Mouse (Mus musculus) frontal cortex, postnatal 14 days (tissue): ENCODE data around the gene Itpr1.

Experiments
- DNase-seq, 2 experiments: peaks; one replicate each; pipeline ENCODE4 v3.0.0; 2022; ENCODE audit warnings: low spot score in 2 of 2

The Itpr1 gene

GRCm38 (mm10) chr6:108468226-108468825 is 255.4 kb downstream of the Itpr1 start:
- no peak for DNase-seq

GRCm38 (mm10) chr6:108471878-108472277 is 259.0 kb downstream of the Itpr1 start:
- DNase-seq, result no peak

- DNase-seq, result no peak
These were observed 259.9 kb downstream of the Itpr1 start for GRCm38 (mm10) chr6:108472748-108473147.

- DNase-seq, result no peak
These were observed 263.9 kb downstream of the Itpr1 start for GRCm38 (mm10) chr6:108476797-108477235.

- no peak for DNase-seq
These were observed 264.7 kb downstream of the Itpr1 start for GRCm38 (mm10) chr6:108477602-108478001.

- no peak for DNase-seq
These were observed 268.3 kb downstream of the Itpr1 start for GRCm38 (mm10) chr6:108481190-108481589.

GRCm38 (mm10) chr6:108482464-108482863 is 269.6 kb downstream of the Itpr1 start:
- no peak for DNase-seq

- DNase-seq, result no peak
These were observed 273.5 kb downstream of the Itpr1 start for GRCm38 (mm10) chr6:108486212-108486992.

- DNase-seq, result no peak
These were observed 274.5 kb downstream of the Itpr1 start for GRCm38 (mm10) chr6:108487300-108487835.

GRCm38 (mm10) chr6:108488250-108488649 is 275.4 kb downstream of the Itpr1 start:
- no peak for DNase-seq

GRCm38 (mm10) chr6:108491969-108492368 is 279.1 kb downstream of the Itpr1 start:
- DNase-seq, result no peak

GRCm38 (mm10) chr6:108493753-108494152 is 280.9 kb downstream of the Itpr1 start:
- no peak for DNase-seq

GRCm38 (mm10) chr6:108494185-108494804 is 281.4 kb downstream of the Itpr1 start:
- DNase-seq, result no peak

- no peak for DNase-seq
These were observed 282.1 kb downstream of the Itpr1 start for GRCm38 (mm10) chr6:108494994-108495393.

GRCm38 (mm10) chr6:108498070-108498469 is 285.2 kb downstream of the Itpr1 start:
- DNase-seq, result no peak

- no peak for DNase-seq
These were observed 290.8 kb downstream of the Itpr1 start for GRCm38 (mm10) chr6:108503651-108504050.

- no peak for DNase-seq
These were observed 291.8 kb downstream of the Itpr1 start for GRCm38 (mm10) chr6:108504717-108505116.

GRCm38 (mm10) chr6:108506161-108506560 is 293.3 kb downstream of the Itpr1 start:
- no peak for DNase-seq

- DNase-seq, result no peak
These were observed 294.4 kb downstream of the Itpr1 start for GRCm38 (mm10) chr6:108507337-108507736.

- DNase-seq, result no peak
These were observed 296.4 kb downstream of the Itpr1 start for GRCm38 (mm10) chr6:108509320-108509719.

GRCm38 (mm10) chr6:108510101-108510500 is 297.2 kb downstream of the Itpr1 start:
- DNase-seq, result no peak

GRCm38 (mm10) chr6:108512097-108512496 is 299.2 kb downstream of the Itpr1 start:
- no peak for DNase-seq

- DNase-seq, result no peak
These were observed 300.1 kb downstream of the Itpr1 start for GRCm38 (mm10) chr6:108512994-108513393.
